Mouse (Mus musculus) spleen, adult 12 weeks (tissue): ENCODE measurements around the gene Pkn3.
"Not testable (repeated sequence)": the region's sequence is repeated elsewhere in the genome, so short reads cannot be mapped to it uniquely, and the experiment has no call there.

Experiments used
- DNase-seq: peaks from one replicate; pipeline ENCODE4 v3.0.0; 2022; ENCODE audit warnings: low spot score

Gene Pkn3

DNA sequence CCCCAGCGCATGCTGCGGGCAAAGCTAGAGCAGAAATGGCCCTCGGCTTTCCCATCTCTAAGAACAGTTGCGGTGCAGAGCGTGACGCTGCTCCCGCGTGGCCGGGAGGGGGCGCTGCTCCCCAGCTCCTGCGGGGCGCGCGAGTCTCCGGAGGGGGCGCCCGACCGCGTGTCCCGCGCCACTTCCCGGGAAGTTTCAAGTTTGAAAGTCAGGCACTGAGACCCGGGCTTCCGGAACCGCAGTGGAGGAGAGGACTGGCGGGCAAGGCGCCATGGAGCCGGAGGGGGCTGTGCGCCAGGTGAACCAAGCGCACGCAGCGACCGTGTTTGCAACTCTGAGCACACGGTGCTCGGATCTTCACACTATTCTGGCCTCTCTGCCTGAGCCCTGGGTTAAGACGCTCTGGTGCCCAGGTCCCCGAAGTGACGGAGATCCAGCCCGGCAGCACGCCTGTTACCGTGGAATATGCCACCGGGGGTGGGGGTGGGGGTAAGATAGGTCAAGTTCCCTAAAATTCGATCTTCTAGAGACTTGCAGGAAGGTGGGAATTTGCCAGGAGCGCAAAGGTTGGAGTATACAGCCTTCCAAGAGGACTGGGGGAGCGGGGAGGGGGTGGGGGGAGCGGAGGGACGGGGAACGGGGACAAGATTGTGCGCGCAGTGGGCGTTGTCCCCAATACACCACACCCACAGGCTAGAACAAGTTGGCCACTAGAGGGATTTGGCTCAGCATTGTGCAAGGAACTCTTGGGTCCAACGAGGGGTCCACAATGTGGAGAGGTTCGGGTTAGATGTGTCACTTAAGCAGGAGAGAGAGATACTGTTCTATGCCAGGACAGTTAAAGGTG is at the start of gene Pkn3:
Gene Pkn3 (plus strand): TSS at position 183 of the 847 bp plus-strand sequence.
- DNase-seq: peak; percentile 75

DNA sequence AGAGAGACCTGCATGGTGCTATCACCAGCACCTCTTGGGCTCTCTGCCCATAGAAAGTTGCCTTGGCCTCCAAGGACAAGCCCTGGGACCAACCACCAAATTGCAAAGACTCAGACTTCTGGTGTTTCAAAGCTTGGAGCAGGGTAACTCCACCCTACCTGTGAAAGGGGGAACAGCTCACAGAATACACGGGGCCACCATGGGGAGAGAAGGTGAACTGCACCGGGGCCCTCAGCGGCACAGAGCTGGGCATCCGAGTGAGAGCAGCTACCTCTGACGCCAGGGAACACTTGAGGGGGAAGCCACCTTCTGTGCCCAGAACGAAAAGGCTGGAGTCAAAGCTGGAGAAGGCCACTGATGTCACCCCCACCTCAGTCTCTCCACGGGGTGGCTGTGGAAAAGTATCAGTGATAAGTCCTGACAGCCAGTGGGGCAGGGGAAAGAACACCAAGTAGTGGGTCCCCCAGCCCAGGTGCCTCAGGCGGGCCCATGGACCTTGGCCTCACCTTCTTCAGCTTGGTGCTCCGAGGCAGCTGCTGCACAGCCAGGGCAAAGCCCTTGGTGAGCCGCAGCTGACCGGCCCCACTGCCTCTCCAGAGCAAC is 45.1 kb upstream of the Pkn3 start:
- no peak for DNase-seq

DNA sequence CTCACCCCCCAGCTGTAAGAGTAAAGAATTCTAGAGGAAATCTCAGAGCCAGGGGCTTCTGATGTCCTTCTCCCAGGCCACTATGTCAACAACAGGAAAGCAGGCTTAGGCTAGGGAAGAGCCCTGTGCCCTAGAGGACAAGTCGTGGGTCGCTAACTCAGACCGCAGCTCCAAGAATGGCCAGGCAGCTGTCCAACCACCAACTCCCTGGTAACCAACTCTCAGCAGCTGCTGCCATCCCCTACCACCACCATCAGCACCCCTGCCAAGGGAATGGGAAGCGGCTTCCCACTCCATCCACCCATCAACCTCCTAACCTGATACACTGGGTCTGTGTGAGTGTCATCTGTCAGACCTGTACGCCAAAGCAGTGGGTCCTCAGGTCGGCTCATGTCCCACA is 44.5 kb upstream of the Pkn3 start:
- DNase-seq: no peak

DNA sequence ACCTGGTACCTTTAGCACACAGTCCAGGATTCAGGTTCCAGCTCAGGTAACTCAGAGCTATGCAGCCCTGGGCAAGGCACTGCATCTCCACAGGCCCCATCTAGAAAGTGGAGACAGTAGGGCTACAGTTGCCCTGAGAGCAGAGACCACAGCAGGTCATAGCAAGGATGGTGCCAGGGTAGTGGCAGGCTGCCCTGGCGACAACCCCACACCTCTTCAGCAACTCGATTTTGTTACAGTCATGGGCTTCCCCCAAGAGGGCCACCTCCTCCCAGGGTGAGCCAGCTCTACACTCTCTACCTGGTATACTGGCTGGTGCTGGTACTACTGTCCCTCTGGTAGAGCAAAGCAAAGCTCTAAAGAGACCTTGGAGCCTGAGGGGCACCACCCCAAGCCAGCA is 39.7 kb upstream of the Pkn3 start:
- DNase-seq: no peak

DNA sequence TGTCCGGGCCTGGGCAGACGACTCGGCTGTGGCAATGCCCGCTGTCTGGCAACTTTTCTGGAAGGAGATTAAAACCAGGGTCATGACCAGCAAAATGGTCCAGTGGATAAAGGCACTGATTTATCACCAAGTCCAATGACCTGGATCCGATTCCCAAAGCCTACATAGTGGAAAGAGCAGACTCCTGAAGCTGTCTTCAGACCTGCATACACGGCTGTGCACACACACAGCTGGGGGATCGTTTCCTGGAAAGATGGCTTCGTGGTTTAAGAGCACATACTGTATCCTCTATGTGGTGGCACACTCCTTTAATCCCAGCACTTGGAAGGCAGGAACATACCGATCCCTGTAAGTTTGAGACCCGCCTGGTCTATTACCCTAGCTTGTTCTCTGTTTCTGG is 39.1 kb upstream of the Pkn3 start:
- no peak for DNase-seq

DNA sequence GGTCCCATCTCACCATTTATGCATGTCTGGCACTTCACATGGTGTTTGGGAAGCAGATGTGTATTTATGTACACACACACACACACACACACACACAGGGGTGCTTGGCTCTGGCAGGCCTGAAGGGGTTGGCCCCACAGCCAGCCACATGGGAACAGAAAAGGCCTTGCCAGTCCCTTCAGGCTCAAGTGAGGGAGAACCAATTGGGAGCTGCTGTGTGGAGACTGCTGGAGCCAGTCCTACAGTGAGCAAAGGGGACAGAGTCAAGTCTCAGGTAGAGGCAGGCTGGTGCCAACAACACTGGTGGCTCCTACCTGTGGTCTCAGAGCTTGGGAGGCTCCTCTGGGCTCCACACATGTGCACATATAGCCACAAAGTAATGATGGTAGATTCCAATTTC is 37.8 kb upstream of the Pkn3 start:
- no peak for DNase-seq

DNA sequence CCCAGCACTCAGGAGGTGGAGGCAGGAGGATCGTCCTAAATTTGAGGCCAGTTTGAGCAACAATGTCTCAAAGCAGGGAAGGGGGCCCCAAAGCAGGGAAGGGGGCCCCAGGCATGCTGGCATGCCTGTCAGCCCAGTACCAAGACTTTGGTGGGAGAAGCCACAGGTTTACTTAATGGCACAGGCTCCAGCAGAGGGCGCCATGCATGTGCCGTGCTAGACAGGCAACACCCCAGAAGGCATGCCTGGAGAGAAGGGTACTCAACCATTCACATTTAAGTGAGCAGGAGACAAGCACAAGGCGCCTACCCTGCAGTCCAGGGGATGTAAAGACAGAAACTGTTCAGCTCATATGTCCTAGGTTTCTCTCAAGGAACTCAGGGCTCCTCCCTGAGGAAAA is 35.0 kb upstream of the Pkn3 start:
- DNase-seq: peak; percentile 60

GRCm38 (mm10) chr2:30044550-30044949 is 32.9 kb upstream of the Pkn3 start:
- no peak for DNase-seq

DNA sequence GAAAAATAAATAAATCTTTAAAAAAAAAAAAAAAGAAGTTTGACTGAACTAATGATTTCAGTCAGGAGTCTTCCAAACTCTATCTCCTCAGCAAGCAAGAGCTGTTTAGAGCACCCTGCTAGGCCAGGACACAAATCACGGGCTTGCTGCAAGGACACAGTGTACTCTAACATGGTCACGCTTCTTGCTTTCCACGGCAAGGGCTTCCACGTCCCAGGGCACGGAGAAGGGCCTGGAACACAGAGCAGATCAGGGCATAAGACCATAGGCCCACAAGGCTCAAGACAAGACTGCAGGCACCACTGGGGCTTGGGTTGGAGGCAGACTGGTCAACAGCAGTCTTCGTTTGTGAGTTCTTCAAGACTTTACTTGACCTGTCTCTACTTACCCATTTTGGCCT is 30.4 kb upstream of the Pkn3 start:
- DNase-seq: no peak

- no peak for DNase-seq
Observed at GRCm38 (mm10) chr2:30048101-30048501, 29.4 kb upstream of the Pkn3 start.

GRCm38 (mm10) chr2:30048699-30049388 is 28.6 kb upstream of the Pkn3 start, which contains the start of gene Wdr34:
Gene Wdr34 (minus strand): TSS chr2:30048881.
- peak; percentile 96 for DNase-seq

DNA sequence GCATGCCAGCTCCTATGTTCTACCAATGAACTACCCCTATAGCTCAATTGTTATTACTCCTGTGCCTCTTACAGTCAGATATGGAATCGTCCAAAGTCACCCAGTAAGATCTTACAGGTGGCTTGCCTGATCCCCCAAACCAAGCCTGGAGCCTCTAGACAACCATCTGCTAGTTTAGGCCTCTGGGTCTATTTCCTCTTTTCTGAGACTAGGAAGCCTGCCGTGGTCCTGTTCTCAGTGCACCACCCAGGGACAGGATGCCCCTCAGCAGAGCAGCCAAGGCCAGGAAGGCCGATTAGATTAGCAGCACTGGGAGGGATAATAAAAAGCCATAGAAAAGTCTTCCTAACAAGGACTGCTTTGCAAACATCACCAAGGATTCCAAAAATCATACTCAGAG is 27.7 kb upstream of the Pkn3 start:
- DNase-seq: no peak

GRCm38 (mm10) chr2:30051992-30052761 is 25.3 kb upstream of the Pkn3 start:
- no peak for DNase-seq

DNA sequence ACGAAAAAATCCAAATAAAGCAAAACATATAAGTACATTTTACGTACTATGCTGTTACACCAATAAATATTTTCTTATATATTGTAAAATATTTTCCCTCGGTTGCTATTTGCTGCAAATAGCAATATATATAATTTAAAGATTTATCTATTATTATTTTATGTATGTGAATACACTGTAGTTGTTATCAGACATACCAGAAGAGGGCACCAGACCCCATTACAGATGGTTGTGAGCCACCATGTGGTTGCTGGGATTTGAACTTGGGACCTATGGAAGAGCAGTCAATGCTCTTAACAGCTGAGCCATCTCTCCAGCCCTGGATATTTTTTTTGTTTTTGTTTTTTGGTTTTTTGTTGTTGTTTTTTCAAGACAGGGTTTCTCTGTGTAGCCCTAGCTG is 22.2 kb upstream of the Pkn3 start:
- DNase-seq: not testable (repeated sequence)

DNA sequence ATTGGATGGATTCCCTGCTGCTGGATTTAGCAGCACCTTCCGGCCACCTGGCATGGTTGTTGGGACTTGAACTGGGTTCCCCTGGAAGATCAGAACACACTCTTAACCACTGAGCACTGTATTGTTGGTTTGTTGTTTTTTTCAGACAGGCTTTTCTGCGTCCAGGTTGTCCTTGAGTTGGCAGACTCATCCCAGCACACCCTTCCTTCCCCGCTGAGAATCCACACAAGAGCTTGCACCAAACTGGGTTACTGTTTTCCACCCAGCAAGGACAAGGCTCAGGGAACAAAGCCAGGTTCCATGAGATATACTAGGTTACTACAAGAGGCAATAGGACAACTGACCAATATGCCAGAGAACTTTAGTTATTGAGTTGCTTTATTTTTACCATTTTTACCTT is 20.7 kb upstream of the Pkn3 start:
- DNase-seq: no peak

DNA sequence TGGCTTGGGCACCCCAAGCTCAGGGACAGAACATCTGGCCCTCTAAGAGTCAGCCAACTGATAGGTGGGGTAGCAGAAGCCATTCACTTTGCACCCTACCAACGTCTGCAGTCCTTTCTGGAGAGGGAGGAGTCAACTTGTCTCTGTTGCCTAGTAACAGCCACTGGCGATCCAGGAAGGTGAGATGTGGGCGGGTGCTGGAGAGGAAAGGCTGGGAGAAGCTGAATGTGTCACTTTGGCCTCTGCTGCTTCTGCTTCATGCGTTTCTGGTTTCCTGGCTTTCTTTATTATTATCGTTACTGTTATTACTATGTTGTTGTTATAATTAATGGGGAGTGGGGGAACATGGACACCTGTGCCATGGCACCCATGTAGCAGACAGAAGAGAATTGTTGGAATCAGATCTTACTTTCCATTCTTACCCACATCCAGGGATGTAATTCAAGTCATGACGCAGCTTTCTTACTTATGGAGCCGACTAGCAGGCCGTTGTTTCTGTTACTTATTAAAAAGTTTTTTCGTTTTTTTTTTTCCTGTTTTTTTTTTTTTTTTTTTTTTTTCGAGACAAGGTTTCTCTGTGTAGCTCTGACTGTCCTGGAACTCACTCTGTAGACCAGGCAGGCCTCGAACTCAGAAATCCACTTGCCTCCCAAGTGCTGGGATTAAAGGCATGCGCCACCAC is 20.1 kb upstream of the Pkn3 start, which contains the start of gene Set:
Gene Set (plus strand): TSS at position 156 of the 682 bp plus-strand sequence.
- no peak for DNase-seq

DNA sequence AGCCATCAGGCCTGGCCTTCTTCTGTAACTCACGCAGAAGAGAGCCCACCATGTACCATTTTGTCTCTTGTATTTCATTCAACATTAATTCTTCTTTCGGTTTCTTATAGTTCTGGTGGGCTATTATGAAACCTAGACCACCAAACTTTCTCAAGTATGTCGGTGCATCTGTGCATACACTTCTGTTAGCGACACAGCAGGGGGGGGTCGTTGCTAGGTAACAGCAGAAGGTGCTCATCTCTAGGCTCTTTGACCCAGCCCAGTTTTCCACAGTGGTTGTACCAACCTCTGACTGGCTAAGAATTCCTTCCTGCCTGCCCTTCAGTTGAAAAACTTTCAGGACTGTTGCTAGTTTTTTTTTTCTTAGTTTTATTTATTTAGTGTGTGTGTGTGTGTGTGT is 19.1 kb upstream of the Pkn3 start:
- no peak for DNase-seq

- no peak for DNase-seq
Observed at GRCm38 (mm10) chr2:30061215-30062166, 16.0 kb upstream of the Pkn3 start.

GRCm38 (mm10) chr2:30062249-30063093 is 15.0 kb upstream of the Pkn3 start:
- peak; percentile 55 for DNase-seq
